Mouse (Mus musculus): ENCODE measurements around the gene Adcy5.

Gene Adcy5

GRCm38 (mm10) chr16:35271572-35271971, 116.9 kb downstream of the Adcy5 start:
- DNase-seq: no peak

- DNase-seq: no peak
These were observed 117.7 kb downstream of the Adcy5 start for GRCm38 (mm10) chr16:35272417-35272816.

DNA sequence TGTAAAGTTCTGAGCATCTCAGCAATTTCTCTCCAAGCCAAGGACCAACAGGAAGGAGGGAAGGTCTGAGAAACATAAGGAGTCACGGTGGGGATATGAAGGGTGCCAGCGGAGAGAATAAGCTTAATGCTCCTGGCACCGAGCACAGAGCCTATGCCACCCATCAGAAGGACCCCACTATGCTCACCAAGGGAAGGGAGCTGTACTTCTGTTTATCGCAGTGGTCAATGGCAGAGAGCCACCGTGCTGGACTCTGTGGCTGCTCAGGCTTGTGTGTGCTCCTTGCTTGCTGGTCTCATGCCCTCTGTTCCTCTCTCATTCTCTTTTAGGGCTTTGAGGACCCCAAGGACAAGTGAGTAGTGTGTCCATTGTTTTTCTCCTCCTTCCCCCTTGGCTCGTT, 123.5 kb downstream of the Adcy5 start:
- no peak for DNase-seq

GRCm38 (mm10) chr16:35282456-35282855, 127.8 kb downstream of the Adcy5 start:
- DNase-seq: no peak

GRCm38 (mm10) chr16:35285821-35286220, 131.1 kb downstream of the Adcy5 start:
- DNase-seq: no peak

DNA sequence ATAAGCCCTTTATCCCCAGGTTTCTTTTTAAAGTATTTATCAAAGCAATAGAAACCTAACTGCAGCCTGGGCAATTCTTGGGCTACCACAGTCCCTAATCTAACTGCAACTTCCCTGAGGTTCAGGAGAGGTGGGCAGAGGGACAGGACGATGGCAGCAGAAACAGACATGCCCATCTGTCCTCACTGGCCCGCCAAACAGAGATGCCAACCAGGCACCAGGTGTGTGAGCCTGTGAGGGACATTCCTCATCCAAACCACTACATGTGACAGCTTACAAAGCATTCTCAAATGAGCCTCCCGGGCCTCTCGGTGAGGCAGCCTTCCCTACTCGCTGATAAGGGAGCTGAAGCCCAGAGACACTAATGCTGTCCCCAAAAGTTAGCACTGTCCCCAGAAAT, 132.6 kb downstream of the Adcy5 start:
- DNase-seq: no peak

- no peak for DNase-seq
These were observed 143.1 kb downstream of the Adcy5 start for GRCm38 (mm10) chr16:35297786-35298185.

GRCm38 (mm10) chr16:35300156-35300555, 145.5 kb downstream of the Adcy5 start:
- DNase-seq: no peak

DNA sequence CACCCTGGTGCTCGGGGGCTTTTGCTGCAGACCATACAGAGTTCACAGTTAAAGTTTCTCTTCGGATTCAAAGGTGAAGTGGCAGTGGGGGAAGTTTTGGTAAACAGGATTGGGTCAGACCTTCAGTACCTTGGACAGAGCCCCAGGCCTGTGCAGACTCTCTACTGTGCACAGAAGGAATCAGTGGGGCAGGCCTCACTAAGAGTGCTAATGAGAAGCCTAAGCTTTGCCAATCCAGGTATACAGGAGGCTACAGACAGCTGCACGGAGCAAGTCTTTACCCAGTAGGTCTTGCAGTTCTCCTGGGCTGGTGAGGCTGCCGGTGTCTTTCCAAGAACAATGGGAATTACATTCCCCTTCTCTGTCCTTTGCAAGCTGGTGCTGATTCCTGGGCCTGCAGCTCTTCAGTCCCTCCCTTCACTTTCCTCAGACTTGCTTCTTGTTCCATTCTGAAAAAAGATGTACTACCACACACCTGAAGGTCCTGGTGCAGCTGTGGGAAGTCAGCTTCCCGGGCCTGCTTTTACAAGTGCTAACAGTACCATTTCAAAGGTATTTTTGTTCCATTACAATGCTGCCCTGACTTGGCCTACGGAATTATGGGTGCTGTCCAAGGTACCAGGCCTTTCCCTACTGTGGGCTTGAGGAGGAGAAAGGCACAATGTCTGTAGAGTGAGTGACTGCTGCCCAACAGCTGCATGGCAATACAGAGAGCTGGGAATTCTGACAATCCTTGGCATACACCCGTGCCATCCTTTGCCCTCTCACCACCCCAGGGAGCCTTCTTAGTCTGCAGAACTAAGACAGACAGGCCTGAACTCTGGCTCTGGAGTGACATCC, 148.0 kb downstream of the Adcy5 start:
- DNase-seq: no peak

- DNase-seq: no peak
These were observed 149.0 kb downstream of the Adcy5 start for GRCm38 (mm10) chr16:35303721-35304120.

DNA sequence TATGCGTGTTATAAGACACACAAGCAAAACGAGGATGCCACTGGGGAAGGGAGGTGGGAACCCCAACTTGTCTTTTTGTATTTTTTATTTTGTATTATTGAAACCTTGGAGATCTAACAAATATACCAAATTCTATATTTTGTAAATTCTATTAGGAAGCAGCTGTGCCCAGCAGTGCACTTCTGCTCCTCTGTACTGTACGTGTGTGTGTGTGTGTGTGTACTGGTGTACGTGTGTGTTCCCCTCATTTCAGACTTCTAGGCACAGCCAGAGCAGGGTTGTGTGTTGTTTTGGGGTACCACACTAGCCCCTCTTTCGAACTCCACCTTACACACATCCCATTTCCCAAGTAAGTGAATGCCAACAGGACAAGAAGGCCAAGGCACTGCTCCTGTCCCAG, 149.7 kb downstream of the Adcy5 start:
- no peak for DNase-seq

GRCm38 (mm10) chr16:35305226-35305625, 150.5 kb downstream of the Adcy5 start:
- DNase-seq: no peak

DNA sequence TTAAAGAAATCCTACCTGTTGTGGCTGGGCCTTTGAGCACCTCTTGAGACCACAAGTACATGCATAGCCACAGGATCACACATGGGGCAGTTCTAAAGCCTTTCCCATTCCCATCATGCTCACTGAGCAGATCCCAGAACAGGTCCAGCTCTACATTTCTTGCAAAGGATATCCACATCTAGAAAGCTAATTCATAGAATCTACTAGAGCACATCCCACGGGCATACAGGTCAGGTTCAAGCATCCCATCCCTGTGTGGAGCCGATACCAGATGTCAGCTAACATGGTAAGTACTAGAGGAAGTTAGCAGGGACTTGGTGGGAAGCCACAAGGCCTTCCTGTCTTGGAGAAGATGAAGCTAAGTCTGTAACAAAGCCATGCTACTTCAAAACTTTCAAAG, 152.0 kb downstream of the Adcy5 start:
- no peak for DNase-seq

DNA sequence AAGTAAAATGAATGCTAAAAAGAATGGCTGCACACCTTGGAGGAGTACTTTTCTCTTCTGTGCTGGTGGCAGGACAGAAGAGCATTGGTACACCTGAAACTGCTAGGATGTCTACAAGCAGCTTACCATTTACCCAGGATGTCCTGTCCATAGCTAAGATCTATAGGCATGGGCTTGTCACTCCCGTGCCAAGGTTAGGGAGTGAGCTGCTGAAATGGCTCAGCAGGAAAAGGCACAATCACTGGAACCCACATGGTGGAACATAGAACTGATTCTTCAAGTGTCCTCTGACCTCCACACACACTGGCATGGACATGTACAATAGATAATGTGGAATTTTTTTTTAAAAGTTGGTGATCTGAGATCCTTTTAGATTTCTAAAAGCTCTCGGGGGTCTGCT, 152.7 kb downstream of the Adcy5 start:
- DNase-seq: no peak

DNA sequence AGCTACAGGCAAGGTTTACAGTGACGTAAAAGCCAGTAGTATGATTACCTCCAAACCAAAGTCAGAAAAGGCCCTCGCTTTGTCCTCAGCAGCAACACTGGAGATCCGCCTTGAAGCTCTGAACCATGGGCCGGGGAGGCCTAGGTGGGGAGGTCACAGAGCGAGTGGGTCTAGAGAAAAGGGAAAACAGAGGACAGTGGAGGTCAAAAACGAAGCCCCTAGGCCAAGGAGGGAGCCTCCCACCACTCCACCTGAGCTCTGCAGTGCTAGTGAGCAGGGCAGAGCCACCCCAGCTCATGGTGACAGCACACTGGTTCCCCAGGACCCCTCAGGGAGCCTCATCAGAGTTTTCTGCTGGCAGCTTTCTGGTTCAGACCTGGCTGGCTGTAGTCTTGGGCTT, 153.3 kb downstream of the Adcy5 start:
- DNase-seq: no peak

DNA sequence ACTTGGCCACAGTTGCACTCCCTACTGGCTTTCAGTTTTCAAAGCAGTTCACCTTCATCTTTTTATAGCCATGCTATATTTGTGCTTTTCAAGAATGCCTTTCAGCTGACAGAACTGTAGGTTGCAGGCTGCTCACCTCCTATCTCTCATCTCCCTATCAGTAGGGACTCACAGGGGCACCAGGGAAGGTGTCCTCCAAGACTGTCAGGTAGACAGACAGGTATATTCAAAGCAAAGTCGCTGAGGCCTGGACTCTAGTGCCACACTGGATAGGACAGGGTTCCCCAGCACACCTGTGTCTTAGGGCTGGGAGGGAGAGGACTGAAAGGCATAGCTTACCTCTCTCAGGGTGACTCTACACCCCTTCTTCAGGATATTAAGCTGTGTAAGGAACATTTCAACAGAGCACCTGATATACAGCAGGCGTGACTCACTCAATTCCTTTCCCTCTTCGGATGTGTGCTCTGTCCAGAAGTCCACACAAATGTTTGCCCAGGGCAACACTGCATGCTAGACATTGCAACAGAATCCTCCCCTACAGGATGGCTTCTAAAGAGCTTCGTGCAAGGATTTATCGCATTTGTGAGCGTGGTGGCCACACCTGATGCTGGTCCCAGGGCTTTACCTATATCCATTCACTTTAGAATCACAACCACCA, 153.9 kb downstream of the Adcy5 start:
- DNase-seq: no peak

DNA sequence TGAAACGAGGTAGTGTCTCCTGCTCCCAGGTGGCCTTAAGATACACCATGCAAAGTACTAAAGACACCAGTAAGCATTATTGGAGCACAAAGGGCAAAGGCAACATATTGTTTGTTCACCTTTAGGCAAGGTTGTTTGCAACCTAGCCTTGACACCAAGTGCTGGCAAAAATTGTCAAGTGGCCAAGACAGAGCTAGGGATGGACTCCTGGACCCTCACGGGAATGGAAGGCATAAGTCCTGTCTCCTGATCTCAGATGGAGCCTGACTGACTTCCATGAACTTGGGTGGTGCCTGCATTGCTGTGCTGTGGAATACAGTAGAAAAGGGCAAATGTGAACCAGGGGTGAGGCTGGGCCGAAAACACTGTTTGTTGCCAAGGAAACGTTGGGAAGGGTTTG, 155.0 kb downstream of the Adcy5 start:
- DNase-seq: no peak

- no peak for DNase-seq
These were observed 156.0 kb downstream of the Adcy5 start for GRCm38 (mm10) chr16:35310551-35311110.

DNA sequence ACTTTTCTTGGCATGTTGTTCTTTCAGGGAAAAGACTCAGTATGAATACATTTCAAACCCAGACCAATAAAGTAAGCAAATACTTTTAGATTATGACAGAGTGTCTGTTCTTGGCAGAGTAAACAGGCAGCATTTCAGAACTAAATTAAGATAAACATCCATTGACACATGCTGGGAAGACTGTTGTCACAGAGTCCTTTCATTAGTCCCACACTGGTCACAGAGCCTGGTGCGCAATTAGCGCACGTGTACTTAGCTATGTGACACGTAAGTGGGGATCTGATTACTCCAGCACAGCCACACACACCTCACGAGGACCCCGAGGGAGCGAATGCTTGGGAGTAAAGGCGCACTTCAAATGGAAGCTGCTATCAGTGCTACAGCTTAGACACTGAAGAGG, 156.9 kb downstream of the Adcy5 start:
- DNase-seq: no peak

- no peak for DNase-seq
These were observed 160.8 kb downstream of the Adcy5 start for GRCm38 (mm10) chr16:35315496-35315895.

DNA sequence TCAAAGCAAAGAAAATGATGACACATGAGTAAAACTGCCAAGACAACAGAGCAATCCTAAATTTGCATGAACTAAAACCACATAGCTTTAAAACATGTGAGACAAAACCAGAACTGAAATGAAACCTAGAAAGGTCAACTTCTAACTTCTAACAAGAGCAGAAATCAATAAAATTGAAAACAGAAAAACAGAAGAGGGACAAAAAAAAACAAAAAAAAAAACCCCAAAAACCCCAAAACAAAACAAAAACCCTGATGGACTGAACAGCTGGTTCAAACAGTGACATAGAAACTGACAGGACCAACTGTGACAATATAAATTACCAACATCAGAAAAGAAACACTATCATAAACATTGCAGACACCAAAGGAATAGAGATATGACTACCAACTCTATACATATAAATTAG, 162.2 kb downstream of the Adcy5 start:
- DNase-seq: no peak

DNA sequence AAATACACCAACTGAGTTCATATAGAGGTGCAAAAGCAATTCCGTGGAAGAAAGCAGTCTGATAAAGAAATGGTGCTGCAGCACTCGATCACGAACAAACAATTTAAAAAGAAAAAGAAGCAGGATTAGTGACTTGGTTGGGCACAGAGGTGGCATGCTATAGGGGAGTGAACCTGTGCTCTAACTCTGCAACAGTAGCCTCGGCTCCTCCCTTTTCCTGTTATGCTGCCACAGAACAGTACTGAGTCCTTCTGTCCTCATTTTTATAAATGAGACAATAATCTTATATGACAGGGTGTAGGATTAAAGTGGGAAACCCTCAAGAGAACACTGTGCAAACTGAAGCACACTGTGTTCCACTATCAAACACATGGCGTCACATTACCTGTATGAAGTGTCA, 162.8 kb downstream of the Adcy5 start:
- DNase-seq: no peak

DNA sequence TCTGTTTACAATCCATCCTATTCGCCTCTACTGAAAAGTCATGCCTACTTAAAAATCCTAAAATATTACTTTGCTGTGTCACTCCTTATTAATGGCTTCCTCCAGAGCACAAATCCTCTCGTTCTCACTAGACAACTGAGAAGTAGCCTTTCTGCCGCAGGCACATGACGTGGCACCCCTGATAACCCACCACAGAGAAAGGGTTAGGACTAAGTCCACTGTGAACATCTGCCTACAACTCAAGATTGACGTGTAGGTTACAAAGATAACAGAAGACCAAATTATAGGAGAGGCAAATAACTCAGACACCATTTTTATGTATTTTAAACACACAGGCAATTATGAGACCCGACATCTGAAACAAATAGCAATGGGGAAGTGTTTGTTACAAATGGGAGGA, 163.7 kb downstream of the Adcy5 start:
- no peak for DNase-seq

- no peak for DNase-seq
These were observed 164.7 kb downstream of the Adcy5 start for GRCm38 (mm10) chr16:35319335-35319734.
